Mouse (Mus musculus) liver, embryonic 14.5 days (tissue): ENCODE data around the gene Acer3.

Source experiments
- CTCF ChIP-seq: IDR thresholded peaks from 2 replicates; pipeline ENCODE4 v1.5.1; 2016; ENCODE audit warnings: antibody characterized with exemption, low read depth, control low read depth
- EP300 ChIP-seq: IDR thresholded peaks from 2 replicates; pipeline ENCODE4 v1.6.1; 2016; ENCODE audit warnings: antibody characterized with exemption, low read depth

DNA sequence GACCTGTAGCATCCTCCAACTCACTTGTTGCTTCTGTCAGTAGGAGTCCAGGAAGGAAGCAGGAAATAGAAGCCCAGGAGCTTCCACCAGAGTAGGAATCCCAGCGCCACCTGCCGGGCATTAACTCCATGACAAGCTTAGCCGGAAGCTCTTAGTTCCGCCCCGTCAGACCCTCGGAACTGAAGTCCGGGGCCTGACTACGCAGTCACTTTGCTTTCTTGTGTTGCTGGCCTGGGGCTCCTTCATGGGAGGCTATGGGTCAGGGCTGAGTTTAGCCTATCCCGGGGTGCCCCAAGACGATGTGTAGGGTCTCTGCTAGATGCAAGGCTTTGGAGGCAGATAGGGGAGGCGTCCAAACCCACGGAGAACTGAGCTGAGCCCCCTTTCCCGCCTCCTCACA, 20.5 kb upstream of the Acer3 start:
- TF ChIP-seq CTCF (peak; percentile 96), EP300 (no peak)
